12 mouse cellular contexts compared by ENCODE assay signal in the genomic region with DNA sequence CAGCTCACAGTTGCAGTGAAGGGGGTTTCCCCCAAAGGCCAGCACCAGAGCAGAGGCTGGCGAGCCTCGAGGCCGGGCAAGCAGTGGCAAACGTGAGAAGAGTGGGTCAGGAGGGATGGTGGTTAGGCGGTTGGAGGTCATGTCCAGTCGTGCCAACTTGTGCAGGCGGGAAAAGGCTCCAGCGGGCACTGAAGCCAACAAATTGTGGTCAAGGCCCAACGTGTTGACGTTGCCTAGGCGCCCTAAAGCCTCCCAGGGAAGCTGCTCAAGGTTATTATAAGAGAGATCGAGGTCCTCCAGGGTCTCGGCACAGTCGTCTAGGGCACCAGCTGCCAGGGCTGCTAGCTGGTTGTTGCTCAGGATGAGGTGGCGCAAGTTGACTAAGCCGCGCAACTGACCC. TPM values are rescaled to one million over a fixed set of nuclear protein-coding genes. Genes with fewer than 3 reads are reported as not detected.
A peak's percentile ranks its signal among the peaks of the same experiment; 100 is the strongest.
DNase-seq lines count a peak whose midpoint lies in the region; ATAC-seq and TF ChIP-seq lines count a peak whose summit lies in the region.
"Had no signal": no experiment of that assay in that cellular context is flagged by ENCODE, and none has a peak within 500 bp of the region (broad histone marks: within the 10 kb centered on the region; RNA-seq: fewer than 3 reads in every experiment).

No protein-coding gene starts in this region.

- no peak for TF ChIP-seq EP300 in CH12.LX (IDR thresholded peaks at IDR 0.05; ENCODE audit: low read length)
- TF ChIP-seq EP300 in liver, postnatal 0 days (IDR thresholded peaks at IDR 0.05; ENCODE audit: low read depth), result no peak

- no peaks in the 10 kb centered on the region; the same call in 1 of the 2 replicates for H3K36me3 ChIP-seq in intestine, postnatal 0 days (ENCODE audit: control insufficient read depth, insufficient read depth)
- no peaks in the 10 kb centered on the region for H3K36me3 ChIP-seq in intestine, embryonic 16.5 days (ENCODE audit: control insufficient read depth, insufficient read depth, low read length)
- H3K36me3 ChIP-seq in CH12.LX (replicated peaks in 1 of 2; ENCODE audit: control insufficient read depth in 1 of 2, insufficient read depth in 1 of 2, low read length in 1 of 2), result no peaks in the 10 kb centered on the region
- no peaks in the 10 kb centered on the region for H3K36me3 ChIP-seq in liver, postnatal 0 days (replicated peaks; ENCODE audit: insufficient read depth, low read length)

- H3K27me3 ChIP-seq in intestine, postnatal 0 days (replicated peaks; ENCODE audit: control insufficient read depth, insufficient read depth, low read length), result 0 out of 2 replicates have a peak, but pooled peaks cover 5% of the 10 kb centered on the region
- no peaks in the 10 kb centered on the region for H3K27me3 ChIP-seq in intestine, embryonic 16.5 days (replicated peaks; ENCODE audit: control insufficient read depth, insufficient read depth, low read length)
- peaks cover 98% of the 10 kb centered on the region for H3K27me3 ChIP-seq in CH12.LX (replicated peaks)
- H3K27me3 ChIP-seq in liver, postnatal 0 days (ENCODE audit: insufficient read depth, low read length), result no peaks in the 10 kb centered on the region

- H3K9me3 ChIP-seq in intestine, postnatal 0 days (ENCODE audit: control insufficient read depth), result no peaks in the 10 kb centered on the region
- H3K9me3 ChIP-seq in intestine, embryonic 16.5 days (ENCODE audit: control insufficient read depth, low read length), result no peaks in the 10 kb centered on the region
- H3K9me3 ChIP-seq in CH12.LX (replicated peaks; ENCODE audit: low read length), result peaks cover 10% of the 10 kb centered on the region
- H3K9me3 ChIP-seq in liver, postnatal 0 days (ENCODE audit: low read length), result no peaks in the 10 kb centered on the region

- H3K4me1 ChIP-seq in intestine, postnatal 0 days (replicated peaks; ENCODE audit: control insufficient read depth, insufficient read depth, low read length), result 0 out of 2 replicates have a peak, but pooled peaks cover 9% of the 10 kb centered on the region
- peaks cover 33% of the 10 kb centered on the region for H3K4me1 ChIP-seq in intestine, embryonic 16.5 days (ENCODE audit: control insufficient read depth, insufficient read depth, low read length)
- peaks cover 6 to 13% of the 10 kb centered on the region in 2 experiments for H3K4me1 ChIP-seq in CH12.LX (ENCODE audit: control insufficient read depth in 1 of 2, insufficient read depth in 2 of 2)
- peaks cover 4% of the 10 kb centered on the region; the same call in 1 of the 2 replicates for H3K4me1 ChIP-seq in liver, postnatal 0 days (ENCODE audit: insufficient read depth)

- H3K27ac ChIP-seq in intestine, postnatal 0 days (ENCODE audit: low read depth, low read length), result no peak overlapping the region
- H3K27ac ChIP-seq in intestine, embryonic 16.5 days (ENCODE audit: low read length), result no peak overlapping the region; the same call in 1 of the 2 replicates
- no peak overlapping the region for H3K27ac ChIP-seq in CH12.LX (ENCODE audit: insufficient read depth, low read depth)
- peak overlapping the region; percentile 95 for H3K27ac ChIP-seq in liver, postnatal 0 days (ENCODE audit: low read depth)
- H3K27ac ChIP-seq: liver, embryonic 14.5 days had no signal

- H3K4me3 ChIP-seq in intestine, postnatal 0 days (ENCODE audit: low read depth, low read length), result no peak overlapping the region
- no peak overlapping the region for H3K4me3 ChIP-seq in intestine, embryonic 16.5 days (ENCODE audit: low read length)
- H3K4me3 ChIP-seq in CH12.LX (replicated peaks in 1 of 3; ENCODE audit: low read depth in 2 of 3, low read length in 2 of 3, poor library complexity in 1 of 3), result no peak overlapping the region
- peak overlapping the region; percentile 27 for H3K4me3 ChIP-seq in liver, postnatal 0 days (ENCODE audit: low read depth, low read length)

- 91% methylated on average over 17 of the region's 17 CpGs for WGBS in intestine, postnatal 0 days
- WGBS in intestine, embryonic 16.5 days, result 88% methylated on average over 17 of the region's 17 CpGs
- WGBS in liver, postnatal 0 days (ENCODE audit: insufficient replicate concordance), result 78% methylated on average over 17 of the region's 17 CpGs

- no peak for ATAC-seq in intestine, postnatal 0 days
- no peak for ATAC-seq in intestine, embryonic 16.5 days
- no peak for ATAC-seq in liver, postnatal 0 days
- ATAC-seq in CD4-positive, CD25-positive, alpha-beta regulatory T cell, adult 4 months, result no peak

- H3K4me2 ChIP-seq in intestine, postnatal 0 days (replicated peaks; ENCODE audit: low read depth), result peak overlapping the region; percentile 62; the same call in 1 of the 2 replicates
- H3K4me2 ChIP-seq in intestine, embryonic 16.5 days (ENCODE audit: low read depth, low read length), result no peak overlapping the region
- 0 out of 2 replicates have a peak overlapping the region, but pooled peaks have one; percentile 58 for H3K4me2 ChIP-seq in CH12.LX (ENCODE audit: insufficient read depth, low read depth, poor library complexity, severe bottlenecking)
- peak overlapping the region; percentile 65 for H3K4me2 ChIP-seq in liver, postnatal 0 days (ENCODE audit: low read depth, low read length)

- dilution Hi-C loops in CH12.LX (cut with MboI; ENCODE audit: extremely low pct_ligation_motif_present, extremely low pct_unique_long_range_greater_than_20kb, low sequenced_read_pairs), result no loop called here

- no peak overlapping the region for H3K9ac ChIP-seq in intestine, postnatal 0 days (ENCODE audit: low read depth, low read length)
- no peak overlapping the region for H3K9ac ChIP-seq in intestine, embryonic 16.5 days (ENCODE audit: low read depth, low read length)
- no peak overlapping the region for H3K9ac ChIP-seq in CH12.LX (ENCODE audit: insufficient read depth, low read depth)
- H3K9ac ChIP-seq in liver, postnatal 0 days (replicated peaks), result peak overlapping the region; percentile 35
- H3K9ac ChIP-seq: liver, embryonic 14.5 days had no signal

- no peak for TF ChIP-seq POLR2A in CH12.LX (IDR thresholded peaks at IDR 0.05; ENCODE audit: low read depth, low read length)

- DNase-seq in CH12.LX (ENCODE audit: extremely low read depth), result no peak
- DNase-seq in adrenal gland, postnatal 10 days, result peak; percentile 65
- DNase-seq in liver, postnatal 0 days, result no peak
- DNase-seq in layer of hippocampus, adult 18-20 months (ENCODE audit: low spot score in 2 of 2), result no peak
- no peak for DNase-seq in embryo, embryonic 10.5 days (ENCODE audit: low spot score)
- DNase-seq: cerebellum, postnatal 36 days had no signal

- in situ Hi-C loops in CH12.LX (cut with MboI; ENCODE audit: low pct_ligation_motif_present, low pct_unique_long_range_greater_than_20kb, low sequenced_read_pairs), result loop anchor here (5.0 kb wide), 1 partner anchor 77 kb away; no protein-coding TSS in a partner anchor

- no peaks in the 10 kb centered on the region for H3K79me2 ChIP-seq in CH12.LX (replicated peaks; ENCODE audit: control insufficient read depth, extremely low read depth, insufficient read depth, poor library complexity, severe bottlenecking)

- no peak for TF ChIP-seq RAD21 in CH12.LX (IDR thresholded peaks at IDR 0.05; ENCODE audit: low read depth, low read length)

- no peak for TF ChIP-seq CTCF in intestine, postnatal 0 days (IDR thresholded peaks at IDR 0.05; ENCODE audit: low read depth)
- TF ChIP-seq CTCF in CH12.LX (conservative IDR thresholded peaks at IDR 0.05 in 1 of 2, IDR thresholded peaks at IDR 0.05 in 1 of 2; ENCODE audit: low read depth in 2 of 2, low read length in 2 of 2), result no peak
- TF ChIP-seq CTCF in liver, postnatal 0 days (IDR thresholded peaks at IDR 0.05; ENCODE audit: low read depth), result no peak

RNA-seq across cellular contexts. Expression of a gene that starts 2.5 kb away (rescaled TPM):
- polyA plus RNA-seq in intestine, postnatal 0 days (2015; fragmentation: Nextera tagmentation; extraction: Ambion mirVana), result 1.1 and 1.8 TPM in 2 replicates
- 2.5 and 3.0 TPM in 2 replicates for polyA plus RNA-seq in intestine, embryonic 16.5 days (2015; fragmentation: Nextera tagmentation; extraction: Ambion mirVana)
- 0.04 and 0.08 TPM in 2 replicates for total RNA-seq in CH12.LX (2012; rRNA removed)
- total RNA-seq in CH12.LX (2014; rRNA removed), result not detected in 2 replicates
- polyA plus RNA-seq in CH12.LX (2012; ENCODE audit: insufficient read length, low read depth), result not detected in 2 replicates
- total RNA-seq in adrenal gland, postnatal 10 days (2021), result 10 to 100 TPM; 13.2 to 15.1 TPM
- 7.4 and 8.3 TPM in 2 replicates for polyA plus RNA-seq in liver, postnatal 0 days (2015; fragmentation: Nextera tagmentation; extraction: Ambion mirVana)
- 10 to 100 TPM; 29.9 to 32.6 TPM for total RNA-seq in layer of hippocampus, adult 18-20 months (2021)
- polyA plus RNA-seq in CD4-positive, CD25-positive, alpha-beta regulatory T cell, adult 4 months (2017; shearing (Covaris generic)), result not detected
- total RNA-seq: megakaryocyte progenitor cell, adult 5-6 weeks; neutrophil, adult 5-6 weeks had no signal

RNA-seq across cellular contexts. Expression of a gene that starts 36.3 kb away (rescaled TPM):
- 18.3 and 18.8 TPM in 2 replicates for polyA plus RNA-seq in intestine, postnatal 0 days (2015; fragmentation: Nextera tagmentation; extraction: Ambion mirVana)
- 13.8 and 14.3 TPM in 2 replicates for polyA plus RNA-seq in intestine, embryonic 16.5 days (2015; fragmentation: Nextera tagmentation; extraction: Ambion mirVana)
- total RNA-seq in CH12.LX (2012; rRNA removed) (12.8 and 14.1 TPM in 2 replicates), CH12.LX (2014; rRNA removed) (16.0 and 18.5 TPM in 2 replicates)
- 8.8 and 11.3 TPM in 2 replicates for polyA plus RNA-seq in CH12.LX (2012; ENCODE audit: insufficient read length, low read depth)
- total RNA-seq in adrenal gland, postnatal 10 days (2021), result 10 to 100 TPM; 17.9 to 19.7 TPM
- polyA plus RNA-seq in liver, postnatal 0 days (2015; fragmentation: Nextera tagmentation; extraction: Ambion mirVana), result 14.0 TPM in 2 replicates
- total RNA-seq in layer of hippocampus, adult 18-20 months (2021), result 1 to 10 TPM; 6.3 to 6.6 TPM
- 1 to 10 TPM; 2.4 to 5.1 TPM for polyA plus RNA-seq in CD4-positive, CD25-positive, alpha-beta regulatory T cell, adult 4 months (2017; shearing (Covaris generic))

RNA-seq across cellular contexts. Expression of a gene that starts 38.5 kb away (rescaled TPM):
- polyA plus RNA-seq in intestine, postnatal 0 days (2015; fragmentation: Nextera tagmentation; extraction: Ambion mirVana), result not detected in 2 replicates
- polyA plus RNA-seq in intestine, embryonic 16.5 days (2015; fragmentation: Nextera tagmentation; extraction: Ambion mirVana), result 0.61 and 2.8 TPM in 2 replicates
- total RNA-seq in CH12.LX (2012; rRNA removed) (5.6 and 6.2 TPM in 2 replicates), CH12.LX (2014; rRNA removed) (0.35 and 0.70 TPM in 2 replicates)
- polyA plus RNA-seq in CH12.LX (2012; ENCODE audit: insufficient read length, low read depth), result 6.2 and 9.7 TPM in 2 replicates
- total RNA-seq in adrenal gland, postnatal 10 days (2021), result 1 to 10 TPM; 2.8 TPM
- polyA plus RNA-seq in liver, postnatal 0 days (2015; fragmentation: Nextera tagmentation; extraction: Ambion mirVana), result not detected in 2 replicates
- under 1 TPM; 0.30 to 0.43 TPM for total RNA-seq in layer of hippocampus, adult 18-20 months (2021)
- polyA plus RNA-seq in CD4-positive, CD25-positive, alpha-beta regulatory T cell, adult 4 months (2017; shearing (Covaris generic)), result not detected

RNA-seq across cellular contexts. Expression of a gene that starts 45.4 kb away (rescaled TPM):
- polyA plus RNA-seq in intestine, postnatal 0 days (2015; fragmentation: Nextera tagmentation; extraction: Ambion mirVana), result 12.5 and 16.3 TPM in 2 replicates
- polyA plus RNA-seq in intestine, embryonic 16.5 days (2015; fragmentation: Nextera tagmentation; extraction: Ambion mirVana), result 58.9 and 59.7 TPM in 2 replicates
- 1.7 and 1.9 TPM in 2 replicates for total RNA-seq in CH12.LX (2012; rRNA removed)
- total RNA-seq in CH12.LX (2014; rRNA removed), result 0.70 and 0.81 TPM in 2 replicates
- 3.1 and 4.1 TPM in 2 replicates for polyA plus RNA-seq in CH12.LX (2012; ENCODE audit: insufficient read length, low read depth)
- 10 to 100 TPM; 17.6 to 22.3 TPM for total RNA-seq in adrenal gland, postnatal 10 days (2021)
- polyA plus RNA-seq in liver, postnatal 0 days (2015; fragmentation: Nextera tagmentation; extraction: Ambion mirVana), result 11.4 and 12.8 TPM in 2 replicates
- 10 to 100 TPM; 10.5 to 10.9 TPM for total RNA-seq in layer of hippocampus, adult 18-20 months (2021)
- polyA plus RNA-seq in CD4-positive, CD25-positive, alpha-beta regulatory T cell, adult 4 months (2017; shearing (Covaris generic)), result 10 to 100 TPM in 1 of 2 experiments, 1 to 10 TPM in 1; 9.2 to 16.8 TPM

RNA-seq across cellular contexts. Expression of a gene that starts 51.5 kb away (rescaled TPM):
- polyA plus RNA-seq in intestine, postnatal 0 days (2015; fragmentation: Nextera tagmentation; extraction: Ambion mirVana), result 58.2 and 63.5 TPM in 2 replicates
- polyA plus RNA-seq in intestine, embryonic 16.5 days (2015; fragmentation: Nextera tagmentation; extraction: Ambion mirVana), result 68.8 and 70.6 TPM in 2 replicates
- total RNA-seq in CH12.LX (2012; rRNA removed), result 33.9 and 35.7 TPM in 2 replicates
- 28.8 and 31.7 TPM in 2 replicates for total RNA-seq in CH12.LX (2014; rRNA removed)
- polyA plus RNA-seq in CH12.LX (2012; ENCODE audit: insufficient read length, low read depth), result 25.2 and 25.4 TPM in 2 replicates
- 10 to 100 TPM; 46.8 to 49.0 TPM for total RNA-seq in adrenal gland, postnatal 10 days (2021)
- 23.1 and 23.9 TPM in 2 replicates for polyA plus RNA-seq in liver, postnatal 0 days (2015; fragmentation: Nextera tagmentation; extraction: Ambion mirVana)
- total RNA-seq in layer of hippocampus, adult 18-20 months (2021), result 10 to 100 TPM; 55.2 to 63.0 TPM
- polyA plus RNA-seq in CD4-positive, CD25-positive, alpha-beta regulatory T cell, adult 4 months (2017; shearing (Covaris generic)), result 100 to 1,000 TPM; 179 to 205 TPM
